Mouse (Mus musculus): ENCODE results near the gene Ehd2.
A peak's percentile ranks its signal among the peaks of the same experiment; 100 is the strongest.
"Not testable (repeated sequence)": the region's sequence is repeated elsewhere in the genome, so short reads cannot be mapped to it uniquely, and the experiment has no call there.

The Ehd2 gene

GRCm38 (mm10) chr7:15945211-15945610 is 22.2 kb downstream of the Ehd2 start:
- DNase-seq, result no peak

- no peak for DNase-seq
Observed at GRCm38 (mm10) chr7:15944311-15944710, 23.1 kb downstream of the Ehd2 start.

- DNase-seq, result no peak
Observed at GRCm38 (mm10) chr7:15938621-15939020, 28.7 kb downstream of the Ehd2 start.

- no peak for DNase-seq
Observed at GRCm38 (mm10) chr7:15937491-15937890, 29.9 kb downstream of the Ehd2 start.

GRCm38 (mm10) chr7:15933437-15934359 is 33.7 kb downstream of the Ehd2 start:
- DNase-seq, result no peak

GRCm38 (mm10) chr7:15931635-15932034 is 35.7 kb downstream of the Ehd2 start:
- DNase-seq, result no peak

- DNase-seq, result no peak
Observed at GRCm38 (mm10) chr7:15930543-15930942, 36.8 kb downstream of the Ehd2 start.

GRCm38 (mm10) chr7:15929910-15930309 is 37.5 kb downstream of the Ehd2 start:
- DNase-seq, result peak in 1 of 2 experiments; percentile 53

GRCm38 (mm10) chr7:15922220-15922773 is 45.1 kb downstream of the Ehd2 start, which contains the start of gene Selenow:
TSS of gene Selenow (minus strand) at chr7:15922402.
- DNase-seq, result peak; percentile 78 to 79

- peak in 1 of 2 experiments; percentile 24 for DNase-seq
Observed at GRCm38 (mm10) chr7:15921796-15922195, 45.6 kb downstream of the Ehd2 start.

- no peak for DNase-seq
Observed at GRCm38 (mm10) chr7:15920645-15921190, 46.6 kb downstream of the Ehd2 start.

GRCm38 (mm10) chr7:15919947-15920346 is 47.4 kb downstream of the Ehd2 start:
- no peak for DNase-seq

- peak in 1 of 2 experiments; percentile 17 for DNase-seq
Observed at GRCm38 (mm10) chr7:15918371-15918770, 49.0 kb downstream of the Ehd2 start.

GRCm38 (mm10) chr7:15916996-15917395 is 50.4 kb downstream of the Ehd2 start:
- no peak for DNase-seq

GRCm38 (mm10) chr7:15916134-15916723 is 51.1 kb downstream of the Ehd2 start:
- DNase-seq, result no peak

GRCm38 (mm10) chr7:15915695-15916094 is 51.7 kb downstream of the Ehd2 start:
- DNase-seq, result not testable (repeated sequence)

GRCm38 (mm10) chr7:15914751-15915150 is 52.6 kb downstream of the Ehd2 start:
- no peak for DNase-seq

- peak in 1 of 2 experiments; percentile 21 for DNase-seq
Observed at GRCm38 (mm10) chr7:15914252-15914651, 53.1 kb downstream of the Ehd2 start.

- peak; percentile 43 to 64 for DNase-seq
Observed at GRCm38 (mm10) chr7:15912183-15912582, 55.2 kb downstream of the Ehd2 start.

- DNase-seq, result no peak
Observed at GRCm38 (mm10) chr7:15910521-15910920, 56.8 kb downstream of the Ehd2 start.

- no peak for DNase-seq
Observed at GRCm38 (mm10) chr7:15907971-15908590, 59.3 kb downstream of the Ehd2 start.

GRCm38 (mm10) chr7:15906602-15907001 is 60.8 kb downstream of the Ehd2 start:
- no peak for DNase-seq

GRCm38 (mm10) chr7:15905861-15906260 is 61.5 kb downstream of the Ehd2 start:
- DNase-seq, result no peak

Data from kidney, adult 8-10 months (tissue).